Mouse (Mus musculus): Measurements from ENCODE around the gene Patj. TPM values are rescaled to one million over a fixed set of nuclear protein-coding genes. Genes with fewer than 3 reads are reported as not detected.
A peak's percentile ranks its signal among the peaks of the same experiment; 100 is the strongest.
"Not testable (repeated sequence)": the region's sequence is repeated elsewhere in the genome, so short reads cannot be mapped to it uniquely, and the experiment has no call there.

The Patj gene
- polyA plus RNA-seq (2017; shearing (Covaris generic)), result 10 to 100 TPM in 2 of 3 experiments, 1 to 10 TPM in 1; 7.2 to 26.4 (median 22.9) TPM

DNA sequence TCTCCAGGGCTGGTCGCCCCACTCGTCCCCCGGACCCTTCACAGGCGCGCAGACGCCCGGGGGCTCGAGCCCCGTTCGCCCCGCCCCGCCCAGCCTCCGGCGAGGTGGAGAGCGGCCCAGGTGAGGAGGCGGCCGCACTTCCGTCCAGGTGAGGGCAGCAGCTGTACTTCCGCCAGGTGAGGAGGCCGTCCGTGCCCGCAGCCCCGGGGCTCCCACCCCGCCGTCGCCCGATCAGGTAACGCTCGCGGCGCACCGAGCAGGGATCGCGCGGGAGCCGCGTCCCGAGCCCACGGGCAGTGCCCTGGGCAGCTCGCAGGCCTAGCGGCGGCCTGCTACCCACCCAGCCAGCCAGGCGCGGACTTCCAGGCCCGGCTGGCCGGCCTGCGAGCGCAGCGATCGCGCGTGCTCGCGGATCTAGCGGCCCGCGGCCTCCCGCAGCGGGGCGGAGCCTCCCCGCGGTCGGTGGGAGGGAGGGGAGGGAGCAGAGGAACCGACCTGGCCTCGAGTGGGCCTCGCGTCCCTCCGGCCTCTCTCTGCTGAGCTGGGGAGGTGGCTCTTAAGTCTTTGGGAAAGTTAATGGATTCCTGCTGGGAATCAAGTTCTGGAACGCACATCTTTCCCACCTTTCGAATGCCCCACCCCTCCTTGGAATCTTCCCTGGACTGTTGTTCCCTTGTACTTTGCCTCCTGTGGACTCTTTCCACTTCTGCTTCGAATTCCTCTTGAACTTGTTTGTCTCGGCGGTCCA is at the start of gene Patj:
Patj (plus strand) TSS at position 96 of the 748 bp plus-strand sequence.
- ATAC-seq, result peak; percentile 81

GRCm38 (mm10) chr4:98348580-98348979 is 47.0 kb upstream of the Patj start:
- ATAC-seq, result no peak

DNA sequence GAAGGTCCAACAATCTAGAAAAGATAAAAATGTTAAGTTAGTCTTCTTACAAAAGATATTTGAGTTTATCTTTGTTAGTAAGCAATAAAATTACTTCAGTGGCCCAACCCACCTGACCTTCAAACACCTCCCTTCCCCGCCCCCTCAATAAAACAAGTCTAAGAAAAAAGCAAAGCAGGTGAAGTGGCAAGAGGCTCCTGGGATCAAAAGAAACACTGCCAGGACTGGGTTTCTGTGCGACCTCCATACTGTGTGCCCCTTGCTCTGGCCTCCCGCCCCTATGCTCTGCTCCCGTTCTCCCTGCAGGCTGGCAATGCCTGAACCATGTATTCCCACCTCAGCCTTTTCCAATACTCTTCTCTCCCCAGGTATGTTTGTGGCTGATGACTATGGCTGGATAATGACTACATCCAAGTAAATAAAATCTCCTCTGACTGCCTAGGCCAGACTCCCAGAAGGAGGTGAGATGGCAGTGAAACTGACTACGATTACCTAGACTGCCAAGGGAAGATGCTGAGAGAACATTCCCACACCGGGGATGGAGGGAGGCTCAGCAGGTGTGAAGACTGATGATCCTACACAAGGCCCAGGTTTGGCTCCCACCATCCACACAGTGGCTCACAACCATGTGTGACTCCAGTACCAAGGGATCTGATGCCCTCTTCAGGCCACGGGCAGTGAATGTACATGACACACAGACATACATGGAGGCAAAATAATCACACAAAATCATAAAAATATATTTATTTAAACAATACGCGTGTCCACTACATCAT is 37.4 kb upstream of the Patj start:
- ATAC-seq, result no peak

DNA sequence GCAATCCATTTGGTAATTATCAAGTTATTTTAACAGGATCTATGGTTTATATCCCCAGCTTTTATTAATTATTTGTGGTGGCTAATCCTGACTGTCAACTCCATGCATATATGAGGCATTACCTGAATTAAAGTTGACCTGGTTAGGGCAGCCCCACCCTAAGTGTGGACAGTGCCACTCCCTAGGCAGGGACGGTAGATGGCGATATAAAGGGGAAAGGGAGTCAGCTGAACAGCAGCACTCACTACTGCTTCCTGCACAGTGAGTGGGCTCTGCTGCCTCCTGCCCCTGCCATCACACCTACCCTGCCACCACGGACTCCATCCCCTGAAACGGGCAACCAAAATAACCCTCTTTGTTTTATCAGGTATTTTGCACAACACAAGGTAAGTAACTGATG is 20.2 kb upstream of the Patj start:
- ATAC-seq, result peak; percentile 52

DNA sequence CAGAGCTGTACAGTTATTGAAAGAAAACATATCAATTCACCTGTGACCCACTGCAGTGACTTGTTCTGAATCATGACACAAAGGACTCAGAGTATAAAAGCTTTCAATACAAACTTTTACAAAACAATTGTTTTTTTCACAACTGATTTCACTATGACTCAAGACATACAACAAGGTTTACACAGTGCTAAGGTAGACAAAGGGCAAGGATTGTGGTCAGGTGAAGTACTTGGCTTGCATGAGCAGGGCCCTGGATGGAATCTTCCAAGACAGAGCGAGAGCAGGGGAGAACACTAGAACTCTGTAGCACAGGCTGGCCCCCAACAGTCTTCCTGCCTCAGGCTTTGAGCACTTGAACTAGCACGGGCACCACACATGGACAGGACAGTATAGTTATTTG is 18.6 kb upstream of the Patj start:
- no peak for ATAC-seq

GRCm38 (mm10) chr4:98382716-98383424 is 12.7 kb upstream of the Patj start, which contains the start of gene Tm2d1:
TSS of gene Tm2d1 (minus strand) at chr4:98383306.
- peak; percentile 98 for ATAC-seq

DNA sequence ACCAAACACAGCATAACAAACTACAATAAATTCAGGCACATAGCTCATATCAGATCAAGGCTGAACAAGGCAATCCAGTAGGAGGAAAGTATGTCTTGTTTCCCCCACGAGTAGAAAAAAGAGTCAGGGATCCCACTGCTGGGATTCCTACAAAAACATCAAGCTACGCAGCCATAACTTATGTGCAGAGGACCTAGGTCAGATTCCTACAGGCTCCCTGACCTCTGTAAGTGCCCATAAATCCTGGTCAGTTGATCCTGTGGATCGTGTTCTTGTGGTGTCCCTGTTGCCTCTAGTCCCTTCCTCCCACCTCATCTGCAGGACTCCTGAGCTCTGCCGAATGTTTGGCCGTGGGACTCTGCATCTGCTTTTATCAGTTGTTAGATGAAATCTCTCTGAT is 10.5 kb upstream of the Patj start:
- ATAC-seq, result no peak

GRCm38 (mm10) chr4:98395346-98395689 is 267 bp upstream of the Patj start:
- ATAC-seq, result peak; percentile 14

DNA sequence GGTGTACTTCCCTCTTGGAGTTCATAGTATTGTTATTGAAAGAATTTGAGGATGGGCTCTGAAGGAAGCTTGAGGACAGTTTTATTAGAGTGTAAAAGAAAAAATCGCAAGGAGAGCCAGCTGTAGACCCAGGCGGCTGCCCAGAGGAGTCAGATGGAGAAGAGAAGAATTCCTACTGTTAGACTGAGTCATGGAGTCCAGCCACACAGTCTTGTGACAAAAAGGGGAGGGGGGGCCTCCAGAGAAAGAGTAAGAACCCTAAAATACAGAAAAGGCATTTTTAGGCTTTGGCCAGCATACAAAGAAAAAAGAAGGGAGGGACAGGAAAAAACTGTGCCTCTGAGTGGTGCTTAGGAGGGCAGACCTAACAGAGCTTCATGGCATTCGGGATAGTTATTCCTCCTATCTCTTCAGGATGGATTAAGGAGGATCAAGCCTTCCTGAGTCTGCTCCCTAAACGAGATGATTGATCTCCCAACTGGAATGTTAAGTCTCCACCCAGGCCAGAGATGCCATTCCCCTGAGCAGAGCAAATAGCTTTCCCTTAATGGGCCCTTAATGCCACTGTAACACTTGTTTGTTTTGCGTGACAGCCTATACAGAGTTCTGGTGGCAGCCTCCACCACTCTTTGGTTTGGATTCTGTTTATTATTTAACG is 5.5 kb downstream of the Patj start:
- ATAC-seq, result no peak

DNA sequence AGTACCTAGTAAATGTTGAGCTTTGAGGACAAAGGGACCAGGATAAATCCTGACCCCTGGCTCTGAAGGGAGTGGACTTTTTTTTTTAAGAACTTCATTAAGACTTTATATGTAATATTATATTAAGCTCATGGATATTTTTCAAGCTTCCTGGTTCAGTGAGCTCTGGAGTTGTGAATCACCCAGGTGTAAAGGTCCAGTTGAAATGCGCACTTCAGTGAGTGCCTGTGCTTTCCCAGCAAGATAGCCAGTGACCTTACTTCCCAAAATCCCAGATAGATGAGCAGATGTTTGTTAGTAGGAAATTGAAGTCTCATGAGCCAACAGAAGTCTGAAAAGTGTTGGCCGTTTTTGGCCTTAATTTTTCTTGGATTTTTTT is 6.0 kb downstream of the Patj start:
- no peak for ATAC-seq

GRCm38 (mm10) chr4:98403492-98403891 is 7.9 kb downstream of the Patj start:
- no peak for ATAC-seq

- ATAC-seq, result no peak
Measured at GRCm38 (mm10) chr4:98404412-98404811, 8.8 kb downstream of the Patj start.

GRCm38 (mm10) chr4:98408455-98408854 is 12.9 kb downstream of the Patj start:
- ATAC-seq, result no peak

GRCm38 (mm10) chr4:98415150-98415549 is 19.6 kb downstream of the Patj start:
- not testable (repeated sequence) for ATAC-seq

DNA sequence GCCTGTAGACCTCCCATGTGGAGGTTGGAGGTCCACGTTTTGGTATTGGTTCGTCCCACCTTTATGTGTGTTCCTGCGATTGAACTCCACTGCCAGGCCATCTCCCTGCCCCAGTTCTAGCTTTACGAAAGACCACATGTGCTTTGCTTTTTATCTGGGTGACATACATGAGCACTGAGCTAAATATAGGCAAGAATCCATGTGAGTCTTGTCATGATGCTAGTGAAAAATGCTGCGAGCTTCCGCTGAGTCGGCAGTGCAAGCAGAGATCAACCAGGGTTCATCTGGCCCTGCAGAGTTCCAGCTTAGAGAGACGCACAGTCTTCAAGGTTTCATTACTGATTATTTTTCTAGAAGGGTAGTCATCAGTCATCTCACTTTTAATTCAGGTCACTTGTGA is 32.8 kb downstream of the Patj start:
- no peak for ATAC-seq

GRCm38 (mm10) chr4:98435641-98436457 is 40.3 kb downstream of the Patj start:
- peak; percentile 2 for ATAC-seq

DNA sequence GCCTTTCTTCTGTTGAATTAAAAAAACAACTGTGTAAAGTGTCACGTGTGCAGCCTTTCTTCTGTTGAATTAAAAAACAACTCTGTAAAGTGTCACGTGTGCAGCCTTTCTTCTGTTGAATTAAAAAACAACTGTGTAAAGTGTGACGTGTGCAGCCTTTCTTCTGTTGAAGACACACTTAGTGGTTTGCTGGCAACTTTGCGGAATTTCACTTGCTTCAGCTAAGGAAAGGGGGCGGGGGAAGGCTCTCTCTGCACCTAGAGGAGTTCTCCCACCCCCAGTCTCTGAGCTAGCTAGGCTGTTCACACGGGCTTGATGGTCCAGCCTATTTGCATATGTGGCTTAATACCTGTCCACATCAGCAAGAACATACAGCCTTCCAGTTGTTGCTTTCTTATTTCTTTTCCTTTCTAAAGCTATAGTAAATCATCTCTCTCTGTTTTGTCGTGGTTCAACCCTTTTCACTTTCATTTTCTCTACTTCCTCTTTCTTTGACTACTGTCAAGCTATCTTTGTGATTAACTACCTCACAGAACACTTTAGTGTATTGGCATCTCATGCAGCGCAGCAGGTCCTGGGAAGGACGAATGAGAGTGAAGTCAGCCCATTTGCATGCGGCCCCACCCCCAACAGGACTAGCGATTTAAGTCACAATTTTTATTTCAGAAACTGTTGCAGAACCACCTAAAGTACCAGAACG is 41.2 kb downstream of the Patj start:
- peak; percentile 93 for ATAC-seq

- no peak for ATAC-seq
Measured at GRCm38 (mm10) chr4:98439261-98440005, 43.8 kb downstream of the Patj start.

DNA sequence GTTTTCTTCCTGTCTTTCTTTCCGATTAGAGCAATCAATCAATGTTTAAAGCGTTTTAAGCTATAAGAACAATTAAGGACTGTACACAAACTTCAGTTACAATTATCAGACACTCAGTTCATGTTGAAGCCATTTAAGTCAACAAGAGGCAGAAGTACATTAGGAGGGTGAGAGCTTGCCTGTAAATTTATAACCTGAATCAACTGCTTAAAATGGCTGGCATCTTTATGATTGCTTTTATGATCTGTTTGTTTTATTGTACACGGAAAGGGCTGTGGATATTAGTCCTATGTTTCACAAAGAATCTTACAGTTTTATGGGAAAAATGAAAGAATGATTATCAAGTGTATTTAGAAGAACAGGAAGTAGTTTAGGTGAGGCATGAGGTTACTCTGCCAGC is 45.7 kb downstream of the Patj start:
- no peak for ATAC-seq

GRCm38 (mm10) chr4:98444437-98445139 is 49.0 kb downstream of the Patj start:
- ATAC-seq, result peak; percentile 80
